Mouse (Mus musculus) hindbrain, postnatal 0 days (tissue): ENCODE data around the gene Olfr661. TPM values are rescaled to one million over a fixed set of nuclear protein-coding genes. Genes with fewer than 3 reads are reported as not detected.

Experiments used
- ATAC-seq: fragments of 200-750 bp; cut with Nextera tagmentation; 2 replicates; pipeline ENCODE4 v1.8.0; 2017; ENCODE audit warnings: mild to moderate bottlenecking, moderate TSS enrichment, moderate library complexity
- DNase-seq: peaks from one replicate; pipeline ENCODE4 v3.0.0-alpha.2; 2015; ENCODE audit warnings: low spot score
- H3K27ac ChIP-seq: fragments of 300-500 bp; sonication (generic); 2 replicates; pipeline ENCODE4 v1.5.1; 2014; ENCODE audit warnings: mild to moderate bottlenecking
- H3K27me3 ChIP-seq: fragments of 300-500 bp; sonication (generic); 2 replicates; pipeline ENCODE4 v1.6.1; 2014; ENCODE audit warnings: low read length, mixed read lengths; ENCODE audit not compliant: insufficient read depth
- H3K36me3 ChIP-seq: fragments of 300-500 bp; sonication (generic); 2 replicates; pipeline ENCODE4 v1.6.1; 2014; ENCODE audit warnings: low read length, mixed read lengths; ENCODE audit not compliant: insufficient read depth
- H3K4me1 ChIP-seq: fragments of 300-500 bp; sonication (generic); 2 replicates; pipeline ENCODE4 v1.6.1; 2014; ENCODE audit warnings: antibody characterized with exemption, low read length, mixed read lengths; ENCODE audit not compliant: insufficient read depth
- H3K4me2 ChIP-seq: fragments of 300-500 bp; sonication (generic); 2 replicates; pipeline ENCODE4 v1.6.1; 2014; ENCODE audit warnings: low read depth, mild to moderate bottlenecking, low read length, moderate library complexity, mixed read lengths
- H3K4me3 ChIP-seq: fragments of 300-500 bp; sonication (generic); 2 replicates; pipeline ENCODE4 v1.5.1; 2014; ENCODE audit warnings: low read length
- H3K9ac ChIP-seq: fragments of 300-500 bp; sonication (generic); replicated peaks from 2 replicates; pipeline ENCODE4 v1.6.1; 2014; ENCODE audit warnings: mild to moderate bottlenecking, low read length, moderate library complexity, mixed read lengths
- H3K9me3 ChIP-seq: fragments of 300-500 bp; sonication (generic); 2 replicates; pipeline ENCODE4 v1.6.1; 2016; ENCODE audit warnings: low read length, mixed read lengths
- CTCF ChIP-seq: IDR thresholded peaks from 2 replicates; pipeline ENCODE4 v1.5.1; 2016; ENCODE audit warnings: antibody characterized with exemption, control low read depth, low read depth
- WGBS: fragments of 180-500 bp; shearing (Covaris S2); extraction: QIAGEN DNeasy Blood & Tissue Kit; methylation state at CpG from one replicate; pipeline ENCODE4 v1.1.7; 2014; 5-methylcytosine and 5-hydroxymethylcytosine counted together
- polyA plus RNA-seq: library from polyadenylated mRNA; unstranded; fragments of >200 nt; fragmentation: Nextera tagmentation; extraction: Ambion mirVana; gene quantifications from 2 replicates; pipeline ENCODE4 v1.2.1, GENCODE M21; 2015
- total RNA-seq: library from RNA; depleted of rRNA; stranded (reverse); fragments of >200 nt; gene quantifications from 2 replicates; pipeline ENCODE4 v1.2.3, GENCODE M21; 2014; rRNA removed

Gene Olfr661
- total RNA-seq = not detected in 2 replicates
- not detected in 2 replicates for polyA plus RNA-seq

DNA sequence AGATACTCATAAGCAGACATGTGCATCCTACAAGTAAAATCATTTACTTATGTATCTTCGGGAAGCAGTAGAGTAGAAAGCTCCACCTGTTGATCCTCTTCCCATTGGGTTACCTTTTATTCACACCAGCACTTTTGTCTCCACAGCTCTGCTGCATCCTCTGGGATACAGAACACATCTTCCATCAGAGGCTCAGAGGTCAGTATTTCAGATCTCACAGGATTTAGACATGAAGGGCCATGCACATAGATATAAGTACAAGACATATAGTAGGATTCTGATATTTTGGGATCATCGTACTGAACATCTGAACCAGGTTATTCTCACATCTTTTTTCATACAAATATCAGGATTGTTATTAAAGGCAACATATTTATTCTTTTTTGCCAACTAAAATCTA lies at the start of gene Olfr661:
Olfr661 (plus strand) TSS at position 301 of the 400 bp plus-strand sequence.
- Histone ChIP-seq H3K9me3 (no peaks in the 10 kb centered on the region), H3K4me2 (no peak within 1 kb of the TSS), H3K27ac (no peak within 1 kb of the TSS), H3K27me3 (no peaks in the 10 kb centered on the region), H3K36me3 (no peaks in the 10 kb centered on the region), H3K4me3 (no peak within 1 kb of the TSS), H3K4me1 (no peaks in the 10 kb centered on the region), H3K9ac (no peak within 1 kb of the TSS)
- ATAC-seq = no peak
- DNase-seq = no peak
- TF ChIP-seq CTCF = no peak
- WGBS = 92% methylated on average over 2 of the region's 2 CpGs

DNA sequence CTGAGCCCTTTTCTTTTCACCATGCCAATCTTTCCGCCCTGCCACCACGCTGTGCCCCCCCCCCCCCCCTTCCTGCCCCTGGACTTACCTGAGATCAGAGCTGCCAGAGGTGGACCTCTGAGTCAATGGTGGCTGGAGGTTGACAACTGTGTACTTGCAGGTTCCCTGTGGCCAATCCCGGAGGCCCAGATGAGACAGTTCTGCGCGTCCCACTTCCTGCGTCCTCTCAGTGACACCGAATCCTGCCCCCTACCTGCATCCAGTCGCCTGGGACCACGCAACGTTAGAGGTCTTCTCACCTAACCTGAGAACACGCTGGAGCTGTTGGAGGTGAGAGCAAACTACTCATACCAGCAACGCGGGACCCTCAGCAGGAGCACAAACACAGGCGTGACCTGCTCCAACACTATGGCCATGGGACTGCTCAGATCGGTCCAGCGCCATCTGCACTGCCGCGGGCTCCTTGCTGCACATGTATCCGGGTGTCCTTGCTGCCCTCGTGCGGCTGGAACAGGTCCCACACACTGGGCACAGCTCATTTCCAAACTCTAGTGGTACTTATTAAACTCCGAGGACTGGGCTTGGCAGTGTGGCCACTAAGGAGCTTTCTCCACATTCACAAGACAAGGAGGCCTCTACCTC lies 39.3 kb upstream of the Olfr661 start, which contains the start of gene Olfr658:
Olfr658 (minus strand) TSS at position 465 of the 642 bp plus-strand sequence.
- Histone ChIP-seq H3K4me1 (no peaks in the 10 kb centered on the region), H3K9me3 (no peaks in the 10 kb centered on the region), H3K9ac (no peak within 1 kb of the TSS), H3K4me2 (peak within 1 kb of the TSS; percentile 45), H3K27me3 (no peaks in the 10 kb centered on the region), H3K36me3 (no peaks in the 10 kb centered on the region), H3K4me3 (peak within 1 kb of the TSS; percentile 19; the same call in 1 of the 2 replicates), H3K27ac (no peak within 1 kb of the TSS)
- DNase-seq = peak; percentile 67
- WGBS = 35% methylated on average over 22 of the region's 22 CpGs
- ATAC-seq = peak; percentile 89
- peak; percentile 73 for TF ChIP-seq CTCF

DNA sequence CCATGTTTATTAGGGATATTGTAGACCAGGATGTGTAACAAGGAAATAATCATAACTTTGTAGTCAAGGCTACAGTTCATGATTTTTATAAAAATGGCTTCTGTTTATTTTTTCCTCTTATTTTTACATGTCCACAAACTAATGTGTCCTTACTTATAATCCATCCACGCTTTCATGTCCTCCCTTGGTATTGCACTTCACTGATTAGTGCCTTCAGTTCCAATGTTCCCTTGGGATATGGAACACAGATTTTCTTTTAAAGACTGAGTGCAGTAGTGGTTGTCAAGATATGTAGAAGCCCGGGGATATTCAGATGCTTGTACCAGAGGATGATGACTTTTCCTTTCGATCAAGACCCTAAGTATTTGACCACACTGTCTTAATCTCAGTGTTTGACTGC lies 19.8 kb upstream of the Olfr661 start, which contains the start of gene Olfr659:
Olfr659 (plus strand) TSS at position 301 of the 400 bp plus-strand sequence.
- Histone ChIP-seq H3K4me2 (no peak within 1 kb of the TSS), H3K4me1 (no peaks in the 10 kb centered on the region), H3K9ac (no peak within 1 kb of the TSS), H3K27me3 (no peaks in the 10 kb centered on the region), H3K27ac (no peak within 1 kb of the TSS), H3K9me3 (no peaks in the 10 kb centered on the region), H3K36me3 (no peaks in the 10 kb centered on the region), H3K4me3 (no peak within 1 kb of the TSS)
- DNase-seq (no peak), ATAC-seq (no peak)
- WGBS = 93% methylated on average over 3 of the region's 3 CpGs
- TF ChIP-seq CTCF = no peak

Other genes starting within 250 kb of the Olfr661 start
- 1.3 and 2.2 TPM in 2 replicates for gene Trim30a, start 221.3 kb upstream of the Olfr661 start, total RNA-seq
- 0.89 and 0.97 TPM in 2 replicates for gene Trim30a, start 221.3 kb upstream of the Olfr661 start, polyA plus RNA-seq
- gene Trim30d, start 178.7 kb upstream of the Olfr661 start, total RNA-seq = 1.7 and 2.0 TPM in 2 replicates
- 1.4 and 1.5 TPM in 2 replicates for gene Trim30d, start 178.7 kb upstream of the Olfr661 start, polyA plus RNA-seq
- gene Olfr651, start 136.4 kb upstream of the Olfr661 start, total RNA-seq = not detected in 2 replicates
- gene Olfr651, start 136.4 kb upstream of the Olfr661 start, polyA plus RNA-seq = not detected in 2 replicates
- not detected in 2 replicates for gene Olfr652, start 125.6 kb upstream of the Olfr661 start, total RNA-seq
- 0.05 and 0.09 TPM in 2 replicates for gene Olfr652, start 125.6 kb upstream of the Olfr661 start, polyA plus RNA-seq
- not detected in 2 replicates for gene Olfr653, start 109.2 kb upstream of the Olfr661 start, total RNA-seq
- gene Olfr653, start 109.2 kb upstream of the Olfr661 start, polyA plus RNA-seq = not detected in 2 replicates
- gene Olfr654, start 99.5 kb upstream of the Olfr661 start, total RNA-seq = not detected in 2 replicates
- gene Olfr654, start 99.5 kb upstream of the Olfr661 start, polyA plus RNA-seq = not detected in 2 replicates
- gene Olfr655, start 84.7 kb upstream of the Olfr661 start, total RNA-seq = not detected in 2 replicates
- not detected in 2 replicates for gene Olfr655, start 84.7 kb upstream of the Olfr661 start, polyA plus RNA-seq
- not detected in 2 replicates for gene Olfr656, start 72.5 kb upstream of the Olfr661 start, total RNA-seq
- not detected in 2 replicates for gene Olfr656, start 72.5 kb upstream of the Olfr661 start, polyA plus RNA-seq
- gene Olfr657, start 61.7 kb upstream of the Olfr661 start, total RNA-seq = not detected in 2 replicates
- not detected in 2 replicates for gene Olfr657, start 61.7 kb upstream of the Olfr661 start, polyA plus RNA-seq
- 0.11 and 0.16 TPM in 2 replicates for gene Olfr658, start 39.2 kb upstream of the Olfr661 start, total RNA-seq
- 0.41 and 0.52 TPM in 2 replicates for gene Olfr658, start 39.2 kb upstream of the Olfr661 start, polyA plus RNA-seq
- not detected in 2 replicates for gene Olfr659, start 19.7 kb upstream of the Olfr661 start, total RNA-seq
- gene Olfr659, start 19.7 kb upstream of the Olfr661 start, polyA plus RNA-seq = not detected in 2 replicates
- gene Usp17le, start 91.0 kb downstream of the Olfr661 start, total RNA-seq = not detected in 2 replicates
- not detected in 2 replicates for gene Usp17le, start 91.0 kb downstream of the Olfr661 start, polyA plus RNA-seq
- not detected in 2 replicates for gene Usp17lb, start 156.1 kb downstream of the Olfr661 start, total RNA-seq
- not detected in 2 replicates for gene Usp17lb, start 156.1 kb downstream of the Olfr661 start, polyA plus RNA-seq
- gene Usp17la, start 170.5 kb downstream of the Olfr661 start, total RNA-seq = not detected in 2 replicates
- not detected in 2 replicates for gene Usp17la, start 170.5 kb downstream of the Olfr661 start, polyA plus RNA-seq
- gene Olfr665, start 191.5 kb downstream of the Olfr661 start, total RNA-seq = not detected in 2 replicates
- gene Olfr665, start 191.5 kb downstream of the Olfr661 start, polyA plus RNA-seq = not detected in 2 replicates
- not detected in 2 replicates for gene Olfr666, start 209.5 kb downstream of the Olfr661 start, total RNA-seq
- not detected in 2 replicates for gene Olfr666, start 209.5 kb downstream of the Olfr661 start, polyA plus RNA-seq
- gene Olfr667, start 235.0 kb downstream of the Olfr661 start, total RNA-seq = not detected in 2 replicates
- not detected in 2 replicates for gene Olfr667, start 235.0 kb downstream of the Olfr661 start, polyA plus RNA-seq
- gene Olfr668, start 241.6 kb downstream of the Olfr661 start, total RNA-seq = not detected in 2 replicates
- not detected in 2 replicates for gene Olfr668, start 241.6 kb downstream of the Olfr661 start, polyA plus RNA-seq
- gene Olfr669, start 247.7 kb downstream of the Olfr661 start, total RNA-seq = not detected in 2 replicates
- gene Olfr669, start 247.7 kb downstream of the Olfr661 start, polyA plus RNA-seq = not detected in 2 replicates